Mouse (Mus musculus) C2C12 (cell line): ENCODE measurements around the gene Adgrv1.

Source experiments
- CEBPB ChIP-seq: IDR thresholded peaks from one replicate; pipeline ENCODE4 v1.6.1; 2011; ENCODE audit warnings: low read depth, mild to moderate bottlenecking, control low read depth, moderate library complexity
- CTCF ChIP-seq: IDR thresholded peaks from one replicate; pipeline ENCODE4 v1.5.1; 2011; ENCODE audit not compliant: control insufficient read depth, insufficient read depth, insufficient read length
- FOSL1 ChIP-seq: IDR thresholded peaks from one replicate; pipeline ENCODE4 v1.8.0; 2011; ENCODE audit warnings: mild to moderate bottlenecking, low read length; ENCODE audit not compliant: poor library complexity, insufficient read depth, severe bottlenecking
- MAX ChIP-seq: IDR thresholded peaks from one replicate; pipeline ENCODE4 v1.6.1; 2011; ENCODE audit warnings: mild to moderate bottlenecking, control low read depth
- MYOD1 ChIP-seq: IDR thresholded peaks from one replicate; pipeline ENCODE4 v1.6.1; 2011; ENCODE audit warnings: low read depth; ENCODE audit not compliant: control insufficient read depth, insufficient read length
- MYOG ChIP-seq: IDR thresholded peaks from one replicate; pipeline ENCODE4 v1.6.1; 2011; ENCODE audit not compliant: control insufficient read depth, insufficient read length; ENCODE audit errors: extremely low read depth
- USF1 ChIP-seq: IDR thresholded peaks from one replicate; pipeline ENCODE4 v1.6.1; 2011; ENCODE audit warnings: low read depth, mild to moderate bottlenecking, control low read depth, moderate library complexity

GRCm38 (mm10) chr13:81050911-81051310 lies 582.0 kb downstream of the Adgrv1 start:
- TF ChIP-seq MYOD1 (peak; percentile 26), MYOG (no peak), CTCF (no peak), MAX (no peak), USF1 (no peak), CEBPB (no peak), FOSL1 (no peak)
